Comparison of ENCODE assay signal across 10 mouse cellular contexts in genomic region chr6:93911420-93911819, GRCm38 (mm10).
DNase-seq lines count a peak whose midpoint lies in the region; ATAC-seq and TF ChIP-seq lines count a peak whose summit lies in the region.
"Had no signal": no experiment of that assay in that cellular context is flagged by ENCODE, and none has a peak within 500 bp of the region (broad histone marks: within the 10 kb centered on the region; RNA-seq: fewer than 3 reads in every experiment).

No protein-coding gene starts in this region.

- peak; percentile 16 for DNase-seq in hindbrain, embryonic 10.5 days (ENCODE audit: low spot score)
- no peak for DNase-seq in cerebellum, postnatal 25 days
- DNase-seq in layer of hippocampus, postnatal 36 days, result no peak
- no peak for DNase-seq in lung, adult 18-20 months
- DNase-seq: adrenal gland, postnatal 36 days; gastrocnemius, postnatal 36 days; lung, postnatal 36 days had no signal

- H3K27me3 ChIP-seq in E14TG2a.4 (ENCODE audit: insufficient read depth, low read length) (no peaks in the 10 kb centered on the region), ES-Bruce4 (ENCODE audit: control insufficient read depth, insufficient read depth, low read length, poor library complexity, severe bottlenecking) (no peaks in the 10 kb centered on the region)
- no peaks in the 10 kb centered on the region for H3K27me3 ChIP-seq in hindbrain, embryonic 10.5 days (ENCODE audit: insufficient read depth, poor library complexity, severe bottlenecking)
- H3K27me3 ChIP-seq in midbrain, embryonic 12.5 days, result no peaks in the 10 kb centered on the region

- H3K4me1 ChIP-seq in E14TG2a.4 (replicated peaks; ENCODE audit: low read depth, low read length) (peaks cover 49% of the 10 kb centered on the region), ES-Bruce4 (ENCODE audit: control insufficient read depth, insufficient read depth, low read length) (peaks cover 4% of the 10 kb centered on the region)
- peaks cover 61% of the 10 kb centered on the region for H3K4me1 ChIP-seq in hindbrain, embryonic 10.5 days (replicated peaks)
- H3K4me1 ChIP-seq in midbrain, embryonic 12.5 days, result peaks cover 56% of the 10 kb centered on the region

- no peaks in the 10 kb centered on the region for H3K9me3 ChIP-seq in E14TG2a.4 (ENCODE audit: low read length)
- H3K9me3 ChIP-seq in ES-Bruce4 (replicated peaks; ENCODE audit: control insufficient read depth, insufficient read depth, low read length, poor library complexity, severe bottlenecking), result no peaks in the 10 kb centered on the region
- no peaks in the 10 kb centered on the region for H3K9me3 ChIP-seq in hindbrain, embryonic 10.5 days
- H3K9me3 ChIP-seq in midbrain, embryonic 12.5 days, result no peaks in the 10 kb centered on the region

- 26% methylated on average over 2 of the region's 2 CpGs for WGBS in hindbrain, embryonic 10.5 days
- 13% methylated on average over 2 of the region's 2 CpGs for WGBS in midbrain, embryonic 12.5 days

- TF ChIP-seq POLR2A in ES-Bruce4 (IDR thresholded peaks at IDR 0.05; ENCODE audit: insufficient read depth, low read length), result no peak

- H3K36me3 ChIP-seq in E14TG2a.4 (ENCODE audit: insufficient read depth, low read length) (no peaks in the 10 kb centered on the region), ES-Bruce4 (ENCODE audit: control insufficient read depth, insufficient read depth, low read length, poor library complexity, severe bottlenecking) (no peaks in the 10 kb centered on the region)
- H3K36me3 ChIP-seq in hindbrain, embryonic 10.5 days, result no peaks in the 10 kb centered on the region
- H3K36me3 ChIP-seq in midbrain, embryonic 12.5 days, result no peaks in the 10 kb centered on the region

- peak overlapping the region; percentile 41; the same call in 1 of the 2 replicates for H3K9ac ChIP-seq in ES-Bruce4 (ENCODE audit: low read depth, poor library complexity, severe bottlenecking)
- H3K9ac ChIP-seq in midbrain, embryonic 12.5 days (replicated peaks), result peak overlapping the region; percentile 64

- H3K27ac ChIP-seq in ES-Bruce4 (ENCODE audit: insufficient read depth, low read length), result peak overlapping the region; percentile 95; the same call in 1 of the 2 replicates
- H3K27ac ChIP-seq in hindbrain, embryonic 10.5 days, result peak overlapping the region; percentile 93
- H3K27ac ChIP-seq in midbrain, embryonic 12.5 days (replicated peaks), result peak overlapping the region; percentile 98

- peak overlapping the region; percentile 72 for H3K4me2 ChIP-seq in midbrain, embryonic 12.5 days (replicated peaks)

- peak overlapping the region; percentile 81 for H3K4me3 ChIP-seq in E14TG2a.4 (replicated peaks; ENCODE audit: low read length)
- peak overlapping the region; percentile 4; the same call in 1 of the 2 replicates for H3K4me3 ChIP-seq in ES-Bruce4 (ENCODE audit: low read depth, low read length)
- H3K4me3 ChIP-seq in hindbrain, embryonic 10.5 days, result peak overlapping the region; percentile 55
- H3K4me3 ChIP-seq in midbrain, embryonic 12.5 days, result peak overlapping the region; percentile 49

- no peak for TF ChIP-seq CTCF in E14TG2a.4 (conservative IDR thresholded peaks at IDR 0.05; ENCODE audit: low read length)
- no peak for TF ChIP-seq CTCF in ES-Bruce4 (IDR thresholded peaks at IDR 0.05; ENCODE audit: low read depth, low read length)

- no peak for ATAC-seq in midbrain, embryonic 12.5 days (ENCODE audit: low FRiP score, low read depth)

- TF ChIP-seq EP300 in ES-Bruce4 (IDR thresholded peaks at IDR 0.05; ENCODE audit: insufficient read depth, low read depth, low read length), result no peak

Comparison
In these comparisons a context has a peak if more than half of its experiments do, and no peak if none do; other contexts are left out.
1. H3K4me3 ChIP-seq: peak in every context shown above with its lines; median percentile 81 in E14TG2a.4; 55 in hindbrain, embryonic 10.5 days; 49 in midbrain, embryonic 12.5 days; 4 in ES-Bruce4.